8 mouse cellular contexts compared by ENCODE assay signal in the genomic region with DNA sequence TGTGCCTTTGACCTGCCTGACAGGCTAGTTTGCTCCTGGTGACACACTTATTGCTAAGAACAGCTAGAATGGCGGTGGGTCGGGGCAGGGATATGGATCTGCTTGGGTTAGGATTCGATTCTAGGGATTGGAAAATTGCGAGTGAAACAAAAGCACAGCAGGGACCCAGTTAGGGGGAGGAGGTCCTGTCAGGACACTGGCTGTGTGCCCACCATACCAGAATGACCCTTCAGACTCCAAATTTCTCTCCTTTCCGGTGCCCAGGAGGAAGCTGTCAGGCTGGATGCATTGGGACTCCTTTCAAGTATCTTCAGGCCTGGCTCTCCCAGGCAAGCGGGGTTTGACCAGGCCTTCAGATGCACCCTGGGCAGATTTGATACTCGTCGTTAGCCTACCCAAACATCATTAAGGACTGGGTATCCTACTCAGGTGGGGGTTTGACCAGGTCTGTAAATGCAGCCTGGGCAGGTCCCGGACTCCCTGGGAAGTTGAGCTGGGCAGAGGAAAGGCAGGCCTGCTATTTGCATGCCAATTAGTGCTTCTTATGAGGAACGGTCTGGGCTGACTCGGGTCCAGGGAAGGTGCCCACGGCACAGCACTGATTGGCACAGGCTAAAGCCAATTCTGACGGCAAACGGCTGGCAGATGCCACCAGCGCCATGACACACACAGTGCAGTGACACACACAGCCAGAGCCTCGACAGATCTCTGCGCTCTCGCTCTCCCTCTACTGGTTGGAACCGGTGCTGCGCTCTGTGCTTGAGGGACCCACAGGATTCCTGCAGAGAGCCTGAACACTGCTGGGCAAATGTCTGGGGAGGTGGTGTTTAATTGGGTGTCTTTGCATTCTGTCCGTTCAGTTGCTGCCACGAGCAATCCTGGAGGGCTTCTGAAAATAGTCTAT.
DNase-seq lines count a peak whose midpoint lies in the region; ATAC-seq and TF ChIP-seq lines count a peak whose summit lies in the region.

No protein-coding gene starts in this region.

- no peak for DNase-seq in Patski (ENCODE audit: low read depth, low spot score)
- peak; percentile 79 for DNase-seq in cerebellum, adult 11-12 months
- DNase-seq in hindbrain, embryonic 11.5 days (ENCODE audit: low spot score): peak; percentile 92
- DNase-seq in layer of hippocampus, adult 9-10 months (ENCODE audit: low spot score): peak; percentile 80
- DNase-seq in right cerebral cortex, adult 18-20 months: peak; percentile 81

- H3K9ac ChIP-seq in forebrain, embryonic 16.5 days (replicated peaks; ENCODE audit: low read depth, low read length): peak overlapping the region; percentile 31; the same call in 1 of the 2 replicates
- H3K9ac ChIP-seq in hindbrain, embryonic 11.5 days (ENCODE audit: low read depth, low read length): no peak overlapping the region
- no peak overlapping the region for H3K9ac ChIP-seq in lung, embryonic 16.5 days (ENCODE audit: low read length)

- in situ Hi-C loops in Patski (cut with MboI; ENCODE audit: low pct_unique_long_range_greater_than_20kb): no loop called here

- H3K4me3 ChIP-seq in forebrain, embryonic 16.5 days (replicated peaks; ENCODE audit: low read length): no peak overlapping the region
- no peak overlapping the region for H3K4me3 ChIP-seq in hindbrain, embryonic 11.5 days (ENCODE audit: low read depth, low read length)
- H3K4me3 ChIP-seq in lung, embryonic 16.5 days (ENCODE audit: low read length): no peak overlapping the region

- TF ChIP-seq CTCF in Patski (IDR thresholded peaks at IDR 0.05): peak; percentile 93

- CTCF ChIA-PET in Patski (lab: Charles Lee): no interaction called here

- H3K36me3 ChIP-seq in forebrain, embryonic 16.5 days (ENCODE audit: control insufficient read depth, insufficient read depth): no peaks in the 10 kb centered on the region
- H3K36me3 ChIP-seq in hindbrain, embryonic 11.5 days (ENCODE audit: control insufficient read depth, insufficient read depth, low read length): no peaks in the 10 kb centered on the region
- H3K36me3 ChIP-seq in lung, embryonic 16.5 days (ENCODE audit: control insufficient read depth, insufficient read depth, low read length): no peaks in the 10 kb centered on the region

- no peak for ATAC-seq in Patski
- ATAC-seq in forebrain, embryonic 16.5 days: peak; percentile 96
- ATAC-seq in hindbrain, embryonic 11.5 days (ENCODE audit: low FRiP score): peak; percentile 86
- peak; percentile 79 for ATAC-seq in lung, embryonic 16.5 days (ENCODE audit: low read depth)
- no peak for ATAC-seq in monocyte, adult 5-6 weeks (replicated peaks; ENCODE audit: insufficient number of reproducible peaks, low FRiP score, low TSS enrichment, poor library complexity, severe bottlenecking)

- peaks cover 7% of the 10 kb centered on the region for H3K4me1 ChIP-seq in forebrain, embryonic 16.5 days (replicated peaks; ENCODE audit: control insufficient read depth, insufficient read depth, low read length)
- H3K4me1 ChIP-seq in hindbrain, embryonic 11.5 days (replicated peaks; ENCODE audit: control insufficient read depth, insufficient read depth, low read length): no peaks in the 10 kb centered on the region
- no peaks in the 10 kb centered on the region; the same call in 1 of the 2 replicates for H3K4me1 ChIP-seq in lung, embryonic 16.5 days (replicated peaks; ENCODE audit: control insufficient read depth, insufficient read depth, low read length)

- POLR2A ChIA-PET in Patski (lab: Charles Lee): no interaction called here

- H3K4me2 ChIP-seq in forebrain, embryonic 16.5 days (ENCODE audit: low read length): peak overlapping the region; percentile 8
- peak overlapping the region; percentile 6; the same call in 1 of the 2 replicates for H3K4me2 ChIP-seq in hindbrain, embryonic 11.5 days (replicated peaks; ENCODE audit: low read depth, low read length)
- H3K4me2 ChIP-seq in lung, embryonic 16.5 days (ENCODE audit: low read depth, low read length): peak overlapping the region; percentile 27; the same call in 1 of the 2 replicates

- WGBS in forebrain, embryonic 16.5 days: 18% methylated on average over 22 of the region's 22 CpGs
- WGBS in hindbrain, embryonic 11.5 days: 31% methylated on average over 22 of the region's 22 CpGs
- 35% methylated on average over 22 of the region's 22 CpGs for WGBS in lung, embryonic 16.5 days

- no peak overlapping the region; the same call in 1 of the 2 replicates for H3K27ac ChIP-seq in forebrain, embryonic 16.5 days (ENCODE audit: low read length)
- H3K27ac ChIP-seq in hindbrain, embryonic 11.5 days (ENCODE audit: low read depth, low read length): no peak overlapping the region
- H3K27ac ChIP-seq in lung, embryonic 16.5 days (ENCODE audit: low read length): no peak overlapping the region

- H3K9me3 ChIP-seq in forebrain, embryonic 16.5 days (ENCODE audit: control insufficient read depth, low read length): no peaks in the 10 kb centered on the region
- H3K9me3 ChIP-seq in hindbrain, embryonic 11.5 days (ENCODE audit: control insufficient read depth, low read length): no peaks in the 10 kb centered on the region
- no peaks in the 10 kb centered on the region for H3K9me3 ChIP-seq in lung, embryonic 16.5 days (ENCODE audit: control insufficient read depth, low read length)

- H3K27me3 ChIP-seq in Patski: no peaks in the 10 kb centered on the region
- H3K27me3 ChIP-seq in forebrain, embryonic 16.5 days (replicated peaks; ENCODE audit: control insufficient read depth, insufficient read depth, low read length): no peaks in the 10 kb centered on the region
- H3K27me3 ChIP-seq in hindbrain, embryonic 11.5 days (ENCODE audit: control insufficient read depth, insufficient read depth, low read length): no peaks in the 10 kb centered on the region
- H3K27me3 ChIP-seq in lung, embryonic 16.5 days (ENCODE audit: control insufficient read depth, insufficient read depth, low read depth, low read length): no peaks in the 10 kb centered on the region

Comparison
In these comparisons a context has a peak if more than half of its experiments do, and no peak if none do; other contexts are left out.
1. ATAC-seq: peak in forebrain, embryonic 16.5 days (single experiment), hindbrain, embryonic 11.5 days (single experiment) and lung, embryonic 16.5 days (single experiment); none in Patski (single experiment) and monocyte, adult 5-6 weeks (single experiment).
2. Peak in every context shown above with its lines, with median percentiles within 50 percentile points of each other: H3K4me2 ChIP-seq.